Mouse (Mus musculus): ENCODE measurements around the gene Endou. TPM values are rescaled to one million over a fixed set of nuclear protein-coding genes. Genes with fewer than 3 reads are reported as not detected.

The Endou gene
- total RNA-seq, 2 experiments from 2014 or later = 0.16 to 0.18 TPM

GRCm38 (mm10) chr15:97730365-97730764 is 774 bp downstream of the Endou start:
- intact Hi-C loops (cut with DNase I) = no loop called here
- DNase-seq = no peak

GRCm38 (mm10) chr15:97728804-97729203 is 2.3 kb downstream of the Endou start:
- no peak for DNase-seq
- intact Hi-C loops (cut with DNase I) = no loop called here

- DNase-seq = no peak
- intact Hi-C loops (cut with DNase I) = no loop called here
Measured at GRCm38 (mm10) chr15:97728394-97728793, 2.7 kb downstream of the Endou start.

GRCm38 (mm10) chr15:97727520-97727919 is 3.6 kb downstream of the Endou start:
- intact Hi-C loops (cut with DNase I) = no loop called here
- no peak for DNase-seq

- no peak for DNase-seq
- intact Hi-C loops (cut with DNase I) = no loop called here
Measured at GRCm38 (mm10) chr15:97727048-97727447, 4.1 kb downstream of the Endou start.

GRCm38 (mm10) chr15:97726310-97726709 is 4.8 kb downstream of the Endou start:
- intact Hi-C loops (cut with DNase I) = no loop called here
- DNase-seq = no peak

GRCm38 (mm10) chr15:97725198-97725785 is 5.8 kb downstream of the Endou start:
- no peak for DNase-seq
- intact Hi-C loops (cut with DNase I) = no loop called here

GRCm38 (mm10) chr15:97724346-97725197 is 6.6 kb downstream of the Endou start:
- peak; percentile 21 for DNase-seq
- intact Hi-C loops (cut with DNase I) = no loop called here

- intact Hi-C loops (cut with DNase I) = no loop called here
- DNase-seq = peak; percentile 68
Measured at GRCm38 (mm10) chr15:97723536-97724345, 7.4 kb downstream of the Endou start.

GRCm38 (mm10) chr15:97721008-97721701 is 10.0 kb downstream of the Endou start:
- intact Hi-C loops (cut with DNase I) = no loop called here
- no peak for DNase-seq

- intact Hi-C loops (cut with DNase I) = no loop called here
- DNase-seq = no peak
Measured at GRCm38 (mm10) chr15:97720026-97720675, 11.0 kb downstream of the Endou start.

GRCm38 (mm10) chr15:97719494-97719893 is 11.6 kb downstream of the Endou start:
- no peak for DNase-seq
- intact Hi-C loops (cut with DNase I) = loop anchor here (5.0 kb wide), 2 partner anchors 128 to 233 kb away; no protein-coding TSS in a partner anchor

GRCm38 (mm10) chr15:97718535-97719155 is 12.5 kb downstream of the Endou start:
- no peak for DNase-seq
- intact Hi-C loops (cut with DNase I) = loop anchor here (5.0 kb wide), 2 partner anchors 129 to 234 kb away; no protein-coding TSS in a partner anchor

- DNase-seq = peak; percentile 65
- intact Hi-C loops (cut with DNase I) = loop anchor here (2.0 to 5.0 kb wide), 3 partner anchors 61 to 234 kb away; partner anchors contain the start of gene Slc48a1
Measured at GRCm38 (mm10) chr15:97717861-97718534, 13.1 kb downstream of the Endou start.

- intact Hi-C loops (cut with DNase I) = loop anchor here (2.0 to 5.0 kb wide), 3 partner anchors 62 to 236 kb away; partner anchors contain the start of gene Slc48a1
- DNase-seq = no peak
Measured at GRCm38 (mm10) chr15:97716782-97717181, 14.4 kb downstream of the Endou start.

- intact Hi-C loops (cut with DNase I) = loop anchor here (2.0 to 5.0 kb wide), 3 partner anchors 63 to 237 kb away; partner anchors contain the start of gene Slc48a1
Measured at GRCm38 (mm10) chr15:97715734-97716133, 15.4 kb downstream of the Endou start.

GRCm38 (mm10) chr15:97715083-97715482 is 16.1 kb downstream of the Endou start:
- DNase-seq = no peak
- intact Hi-C loops (cut with DNase I) = loop anchor here (5.0 kb wide), 2 partner anchors 132 to 237 kb away; no protein-coding TSS in a partner anchor

More at GRCm38 (mm10) chr15:97715734-97716133, 15.4 kb downstream of the Endou start:
- DNase-seq = no peak

GRCm38 (mm10) chr15:97712546-97712945 is 18.6 kb downstream of the Endou start:
- intact Hi-C loops (cut with DNase I) = no loop called here
- no peak for DNase-seq

GRCm38 (mm10) chr15:97710906-97711305 is 20.2 kb downstream of the Endou start:
- intact Hi-C loops (cut with DNase I) = no loop called here
- DNase-seq = no peak

Measured in left cerebral cortex, postnatal 4 days (tissue).